Mouse (Mus musculus) cerebellum, adult 2 months (tissue): ENCODE results near the gene Zbtb2. TPM values are rescaled to one million over a fixed set of nuclear protein-coding genes. Genes with fewer than 3 reads are reported as not detected.

Experiments
- DNase-seq, 2 experiments: peaks; one replicate each; pipeline ENCODE4 v3.0.0; 2021
- H3K27ac ChIP-seq: fragments of 200-500 bp; 2 replicates; pipeline ENCODE4 v1.5.1; 2012; ENCODE audit warnings: low read length, control low read depth, inconsistent platforms; ENCODE audit not compliant: insufficient read depth
- H3K27me3 ChIP-seq: fragments of 200-500 bp; 2 replicates; pipeline ENCODE4 v1.6.1; 2012; ENCODE audit warnings: inconsistent platforms, mild to moderate bottlenecking, low read length, moderate library complexity; ENCODE audit not compliant: control insufficient read depth, insufficient read depth
- H3K4me1 ChIP-seq: fragments of 200-500 bp; 2 replicates; pipeline ENCODE4 v1.6.1; 2011; ENCODE audit warnings: low read length; ENCODE audit not compliant: control insufficient read depth, insufficient read depth
- H3K4me3 ChIP-seq: fragments of 200-500 bp; replicated peaks from 2 replicates; pipeline ENCODE3; 2011; ENCODE audit warnings: mild to moderate bottlenecking, low read depth, low read length, control low read depth; ENCODE audit not compliant: insufficient read depth
- CTCF ChIP-seq: fragments of 200-500 bp; IDR thresholded peaks from 2 replicates; pipeline ENCODE4 v1.5.1; 2011; ENCODE audit warnings: low read depth, mild to moderate bottlenecking, control low read depth, low read length, moderate library complexity, borderline replicate concordance; ENCODE audit not compliant: insufficient read depth
- POLR2A ChIP-seq: fragments of 200-500 bp; IDR thresholded peaks from 2 replicates; pipeline ENCODE4 v1.6.1; 2011; ENCODE audit warnings: low read length, control low read depth, borderline replicate concordance; ENCODE audit not compliant: insufficient read depth
- WGBS: fragments of 180-500 bp; shearing (Covaris S2); methylation state at CpG from one replicate; pipeline ENCODE4 v1.1.7; 2018; 5-methylcytosine and 5-hydroxymethylcytosine counted together
- polyA plus RNA-seq: library from polyadenylated mRNA; depleted of rRNA; stranded (reverse); fragments of >200 nt; gene quantifications from 2 replicates; pipeline ENCODE4 v1.2.3, GENCODE M21; 2012

Gene Zbtb2
- polyA plus RNA-seq, 1 experiment = 8.7 TPM

DNA sequence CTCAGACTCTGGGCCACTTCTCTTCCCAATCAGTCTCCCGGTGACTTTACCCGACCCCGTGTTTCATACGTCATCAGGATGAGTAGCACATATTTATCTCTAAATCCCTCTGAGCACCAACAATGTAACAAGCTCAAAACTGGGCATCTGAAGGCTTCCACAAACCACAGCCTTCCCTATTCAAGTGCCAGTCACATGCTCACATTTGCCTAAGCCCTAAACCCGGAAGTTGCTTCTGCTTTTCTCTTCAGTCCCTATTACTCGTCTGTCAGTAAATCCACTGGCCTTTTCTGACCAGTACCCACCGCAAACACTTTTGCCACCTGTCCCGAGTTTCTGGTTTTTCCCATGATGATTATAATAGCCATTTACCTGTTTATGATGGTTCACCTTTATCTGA lies 42.5 kb upstream of the Zbtb2 start:
- 85% methylated on average over 8 of the region's 8 CpGs for WGBS
- peaks cover 10% of the 10 kb centered on the region; the same call in 1 of the 2 replicates for H3K4me1 ChIP-seq

DNA sequence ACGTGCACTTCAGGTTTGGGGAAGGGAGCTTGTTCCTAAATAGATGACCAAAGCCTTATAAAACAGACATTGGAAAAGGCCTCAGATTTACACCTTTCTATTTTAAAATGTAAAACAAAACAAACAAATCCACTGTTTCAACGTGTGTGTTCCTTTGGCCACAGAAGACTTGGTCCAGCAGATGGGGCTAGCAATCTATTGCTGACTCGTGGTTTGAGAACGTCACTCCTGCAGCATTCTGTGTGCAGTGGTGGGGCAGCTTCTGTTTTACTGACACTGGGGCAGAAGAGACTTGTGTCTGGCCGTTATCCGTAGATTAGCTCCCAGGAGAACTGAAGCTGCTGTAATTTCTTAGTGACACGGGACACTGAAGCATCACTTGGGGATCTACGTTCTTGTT lies 37.3 kb upstream of the Zbtb2 start:
- no peak for DNase-seq
- 76% methylated on average over 8 of the region's 8 CpGs for WGBS
- TF ChIP-seq POLR2A = no peak
- no peak for TF ChIP-seq CTCF
- Histone ChIP-seq H3K4me3 (no peak overlapping the region), H3K27me3 (no peaks in the 10 kb centered on the region), H3K27ac (no peak overlapping the region), H3K4me1 (peaks cover 3% of the 10 kb centered on the region; the same call in 1 of the 2 replicates)

More for the DNA sequence above, 42.5 kb upstream of the Zbtb2 start:
- H3K4me3 ChIP-seq = no peak overlapping the region
- no peak for DNase-seq
- H3K27ac ChIP-seq = peak overlapping the region; percentile 66; the same call in 1 of the 2 replicates
- H3K27me3 ChIP-seq = no peaks in the 10 kb centered on the region
- TF ChIP-seq POLR2A (no peak), CTCF (no peak)

DNA sequence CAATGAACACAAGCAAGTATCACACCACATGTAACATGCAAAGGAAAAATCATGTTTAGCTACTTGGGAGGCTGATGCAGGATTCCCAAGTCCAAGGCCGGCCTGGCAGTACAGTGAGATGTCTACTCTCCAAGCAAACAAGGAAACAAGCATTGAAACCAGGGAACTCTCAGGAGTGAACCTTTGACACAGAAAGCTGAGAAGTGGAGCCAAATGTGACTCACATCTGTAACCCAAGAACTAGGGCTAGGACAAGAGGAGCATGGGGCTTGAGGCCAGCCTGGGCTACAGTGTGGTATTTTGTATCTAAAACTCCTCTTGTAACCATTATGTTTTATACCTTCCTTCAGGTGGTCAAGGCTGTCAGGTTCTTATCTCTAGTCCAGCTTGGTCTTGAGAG lies 19.3 kb upstream of the Zbtb2 start:
- no peak for DNase-seq
- no peak for TF ChIP-seq CTCF
- Histone ChIP-seq H3K4me1 (no peaks in the 10 kb centered on the region; the same call in 1 of the 2 replicates), H3K27ac (no peak overlapping the region), H3K4me3 (no peak overlapping the region), H3K27me3 (no peaks in the 10 kb centered on the region)
- WGBS = 85% methylated on average over 1 of the region's 1 CpGs

DNA sequence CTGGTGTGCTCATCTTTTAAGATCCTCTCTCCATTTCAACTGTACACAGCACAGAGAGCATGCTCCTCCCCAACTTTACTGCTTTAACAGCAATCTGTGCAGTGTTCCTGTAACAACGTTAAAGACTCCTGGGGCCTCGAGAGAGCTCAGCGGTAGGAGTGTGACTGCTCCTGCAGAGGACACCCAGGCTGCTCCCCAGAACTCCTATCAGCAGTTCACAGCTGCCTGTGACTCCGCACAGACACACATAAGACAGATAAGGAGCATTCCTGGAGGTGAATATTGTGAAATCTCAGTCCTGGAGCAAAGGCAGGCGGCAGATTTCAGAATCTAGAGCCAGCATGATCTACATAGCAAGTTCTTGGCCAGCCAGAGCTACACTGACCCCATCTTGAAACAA lies 17.6 kb upstream of the Zbtb2 start:
- no peaks in the 10 kb centered on the region; the same call in 1 of the 2 replicates for H3K4me1 ChIP-seq
- H3K4me3 ChIP-seq = no peak overlapping the region
- TF ChIP-seq CTCF = no peak
- TF ChIP-seq POLR2A = no peak
- H3K27ac ChIP-seq = no peak overlapping the region
- DNase-seq = no peak
- no peaks in the 10 kb centered on the region for H3K27me3 ChIP-seq
- WGBS = 88% methylated on average over 5 of the region's 5 CpGs

DNA sequence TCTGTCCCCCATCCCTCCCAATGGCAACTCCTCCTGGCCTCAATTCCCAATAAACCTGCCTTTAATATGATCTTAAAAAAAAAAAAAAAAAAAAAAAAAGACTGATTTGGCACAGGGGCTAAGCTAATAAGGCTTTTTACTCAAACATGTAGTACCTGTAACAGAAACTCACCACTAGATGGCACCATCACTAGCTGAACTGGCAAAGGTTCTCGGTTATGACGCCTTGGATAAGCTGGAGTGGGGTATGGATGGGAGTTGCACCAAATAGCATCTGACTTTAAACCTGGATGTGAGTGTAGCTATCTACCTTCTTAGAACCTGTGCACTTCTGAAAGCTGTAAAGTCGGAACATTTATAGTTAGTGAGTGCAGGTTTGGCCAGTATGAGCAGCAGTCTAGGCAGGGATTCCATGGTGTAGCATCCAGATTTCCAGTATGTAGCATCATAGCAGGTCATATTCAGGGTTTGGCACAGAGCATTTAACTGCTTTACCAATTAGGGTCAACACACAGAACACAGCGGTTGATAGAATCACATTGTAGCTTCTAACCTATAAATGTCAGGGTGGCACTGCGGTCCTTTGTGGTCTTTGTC lies 17.1 kb upstream of the Zbtb2 start:
- TF ChIP-seq CTCF = peak; percentile 64; the same call in 1 of the 2 replicates
- TF ChIP-seq POLR2A = no peak
- peak in 1 of 2 experiments; percentile 58 for DNase-seq
- H3K27ac ChIP-seq = no peak overlapping the region
- WGBS = 56% methylated on average over 5 of the region's 5 CpGs
- no peaks in the 10 kb centered on the region for H3K4me1 ChIP-seq
- H3K4me3 ChIP-seq = no peak overlapping the region
- H3K27me3 ChIP-seq = no peaks in the 10 kb centered on the region

DNA sequence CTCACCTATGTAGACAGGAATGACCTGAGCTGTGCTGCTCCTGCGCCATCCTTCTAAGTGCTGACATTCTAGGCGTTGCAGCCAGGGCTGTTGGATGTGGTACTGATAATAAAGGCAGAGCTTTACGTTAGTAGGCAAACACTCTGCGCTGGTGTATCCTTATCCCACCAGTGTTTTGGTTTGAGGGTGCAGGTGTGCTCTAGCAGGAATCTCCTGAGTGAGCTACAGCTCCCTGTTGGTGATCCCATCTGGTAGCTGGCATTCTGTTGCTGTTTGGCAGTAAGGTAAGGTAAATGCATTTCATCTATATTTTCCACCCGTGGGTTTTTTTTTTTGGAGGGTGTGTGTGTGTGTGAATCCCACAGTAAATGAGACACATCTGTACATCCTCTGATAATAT lies 10.2 kb upstream of the Zbtb2 start:
- 19% methylated on average over 5 of the region's 5 CpGs for WGBS

DNA sequence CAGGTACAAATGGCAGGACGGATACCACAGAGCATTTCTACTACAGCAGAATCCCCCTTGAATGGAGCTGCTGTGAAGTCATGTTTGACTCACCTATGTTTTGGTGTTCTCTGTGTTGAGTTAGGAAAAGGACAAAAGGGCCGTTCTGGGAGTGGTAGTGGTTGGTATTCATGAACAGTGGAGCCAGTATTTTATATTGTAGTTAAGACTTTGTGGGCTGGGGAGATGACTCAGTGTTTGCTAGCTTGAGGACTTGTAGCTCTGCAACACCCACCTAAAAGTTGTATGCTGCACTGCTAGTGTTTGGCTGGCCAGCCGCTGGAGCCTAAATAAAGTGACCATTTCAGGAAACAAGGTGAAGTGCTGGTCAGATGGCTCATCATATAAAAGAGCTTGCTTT lies 7.4 kb upstream of the Zbtb2 start:
- H3K27me3 ChIP-seq = no peaks in the 10 kb centered on the region
- no peak overlapping the region for H3K4me3 ChIP-seq
- WGBS = 82% methylated on average over 3 of the region's 3 CpGs
- no peak for TF ChIP-seq CTCF
- no peak for TF ChIP-seq POLR2A
- peaks cover 30% of the 10 kb centered on the region for H3K4me1 ChIP-seq
- H3K27ac ChIP-seq = no peak overlapping the region
- DNase-seq = no peak

More for the DNA sequence above, 10.2 kb upstream of the Zbtb2 start:
- Histone ChIP-seq H3K27me3 (no peaks in the 10 kb centered on the region), H3K4me1 (peaks cover 15% of the 10 kb centered on the region), H3K4me3 (no peak overlapping the region), H3K27ac (no peak overlapping the region)
- TF ChIP-seq POLR2A = no peak
- no peak for TF ChIP-seq CTCF
- DNase-seq = peak in 1 of 2 experiments; percentile 44

DNA sequence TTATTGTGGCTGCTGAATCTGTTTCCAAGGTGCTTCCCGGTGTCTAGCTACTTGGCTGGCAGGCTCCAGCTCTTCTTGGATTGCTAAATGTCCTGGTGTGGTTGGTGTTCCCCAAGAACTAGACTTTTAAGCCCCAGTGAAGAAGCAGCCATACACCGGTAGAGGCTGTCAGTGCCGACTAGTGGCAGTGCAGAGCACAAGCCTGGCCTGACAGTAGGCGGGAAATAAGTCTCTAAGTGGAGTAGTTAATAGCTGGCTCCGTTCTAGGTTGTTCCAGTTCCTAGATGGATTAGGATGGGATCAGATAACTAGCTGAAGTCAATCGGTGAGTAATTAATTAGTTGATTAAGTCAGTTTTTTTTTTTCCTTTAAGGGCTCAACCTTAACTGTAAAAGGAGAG lies 3.9 kb upstream of the Zbtb2 start:
- Histone ChIP-seq H3K27me3 (no peaks in the 10 kb centered on the region), H3K4me3 (peak overlapping the region; percentile 20), H3K4me1 (peaks cover 29% of the 10 kb centered on the region; the same call in 1 of the 2 replicates), H3K27ac (no peak overlapping the region)
- peak in 1 of 2 experiments; percentile 40 for DNase-seq
- 12% methylated on average over 6 of the region's 6 CpGs for WGBS
- TF ChIP-seq POLR2A = no peak
- TF ChIP-seq CTCF = peak; percentile 52

DNA sequence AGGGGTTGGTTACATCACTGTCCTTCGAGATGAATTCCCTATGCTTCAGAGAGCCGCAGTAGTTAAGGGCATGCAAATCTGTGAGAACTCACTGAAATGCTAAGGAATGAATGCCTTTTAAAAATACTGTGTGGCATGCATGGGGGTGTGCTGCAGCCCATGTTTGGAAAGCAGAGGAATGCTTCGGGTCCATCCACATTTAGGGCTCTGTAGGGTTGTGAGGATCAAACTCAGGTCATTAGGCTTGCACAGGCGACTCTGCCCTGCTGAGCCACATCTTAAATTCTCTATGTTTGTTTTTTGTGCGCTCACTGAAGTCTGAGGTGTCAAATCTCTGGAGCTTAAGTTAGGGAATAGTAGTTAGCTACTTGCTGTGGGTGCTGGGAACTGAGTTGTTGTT lies 3.2 kb upstream of the Zbtb2 start:
- peaks cover 29% of the 10 kb centered on the region; the same call in 1 of the 2 replicates for H3K4me1 ChIP-seq
- TF ChIP-seq POLR2A (no peak), CTCF (no peak)
- no peak overlapping the region for H3K27ac ChIP-seq
- no peak overlapping the region for H3K4me3 ChIP-seq
- no peaks in the 10 kb centered on the region for H3K27me3 ChIP-seq
- 44% methylated on average over 5 of the region's 5 CpGs for WGBS
- no peak for DNase-seq
